Mouse (Mus musculus) thymus, adult 2 months (tissue): Measurements from ENCODE around the gene Fli1. TPM values are rescaled to one million over a fixed set of nuclear protein-coding genes. Genes with fewer than 3 reads are reported as not detected.

ENCODE experiments used
- DNase-seq: peaks from one replicate; pipeline ENCODE4 v3.0.0; 2021
- H3K27ac ChIP-seq: fragments of 200-500 bp; 2 replicates; pipeline ENCODE4 v1.5.1; 2012; ENCODE audit warnings: low read length, control low read depth; ENCODE audit not compliant: control insufficient read depth, insufficient read depth
- H3K27me3 ChIP-seq: fragments of 200-500 bp; 2 replicates; pipeline ENCODE4 v1.6.1; 2012; ENCODE audit warnings: mild to moderate bottlenecking, low read length, moderate library complexity, mixed read lengths; ENCODE audit not compliant: control insufficient read depth, insufficient read depth
- H3K36me3 ChIP-seq: fragments of 200-500 bp; 2 replicates; pipeline ENCODE4 v1.6.1; 2012; ENCODE audit warnings: mild to moderate bottlenecking, low read length, moderate library complexity; ENCODE audit not compliant: control insufficient read depth, insufficient read depth
- H3K4me1 ChIP-seq: fragments of 200-500 bp; replicated peaks from 2 replicates; pipeline ENCODE4 v1.6.1; 2012; ENCODE audit warnings: low read length; ENCODE audit not compliant: control insufficient read depth, insufficient read depth
- H3K4me3 ChIP-seq: fragments of 200-500 bp; 2 replicates; pipeline ENCODE4 v1.5.1; 2012; ENCODE audit warnings: mild to moderate bottlenecking, low read length, control low read depth, moderate library complexity; ENCODE audit not compliant: control insufficient read depth, insufficient read depth
- CTCF ChIP-seq: fragments of 200-500 bp; IDR thresholded peaks from 2 replicates; pipeline ENCODE4 v1.5.1; 2012; ENCODE audit warnings: mild to moderate bottlenecking, control low read depth, low read length, moderate library complexity, borderline replicate concordance; ENCODE audit not compliant: control insufficient read depth, poor library complexity, insufficient read depth; ENCODE audit errors: extremely low read depth
- POLR2A ChIP-seq: fragments of 200-500 bp; IDR thresholded peaks from 2 replicates; pipeline ENCODE4 v1.6.1; 2012; ENCODE audit warnings: mild to moderate bottlenecking, low read length, control low read depth, moderate library complexity; ENCODE audit not compliant: control insufficient read depth, poor library complexity, insufficient read depth; ENCODE audit errors: extremely low read depth
- WGBS: fragments of 180-500 bp; shearing (Covaris S2); methylation state at CpG from one replicate; pipeline ENCODE4 v1.1.7; 2018; 5-methylcytosine and 5-hydroxymethylcytosine counted together
- polyA plus RNA-seq: library from polyadenylated mRNA; depleted of rRNA; stranded (reverse); fragments of >200 nt; gene quantifications from 2 replicates; pipeline ENCODE4 v1.2.3, GENCODE M21; 2012; rRNA removed

Fli1 gene
- 28.5 and 33.9 TPM in 2 replicates for polyA plus RNA-seq

GRCm38 (mm10) chr9:32542212-32543039 lies at the start of gene Fli1:
Gene Fli1, minus strand, starts transcription at chr9:32542861.
- H3K4me1 ChIP-seq, result peaks cover 29% of the 10 kb centered on the region
- H3K27ac ChIP-seq, result peak within 1 kb of the TSS; percentile 91; the same call in 1 of the 2 replicates
- H3K36me3 ChIP-seq, result no peaks in the 10 kb centered on the region
- TF ChIP-seq POLR2A (no peak), CTCF (no peak)
- peak within 1 kb of the TSS; percentile 87 for H3K4me3 ChIP-seq
- H3K27me3 ChIP-seq, result 0 out of 2 replicates have a peak, but pooled peaks cover 4% of the 10 kb centered on the region
- peak; percentile 33 for DNase-seq
- under 1% methylated on average over 41 of the region's 41 CpGs for WGBS

GRCm38 (mm10) chr9:32591732-32592582 lies 49.3 kb upstream of the Fli1 start:
- Histone ChIP-seq H3K4me3 (peak overlapping the region; percentile 7; the same call in 1 of the 2 replicates), H3K27me3 (no peaks in the 10 kb centered on the region), H3K4me1 (peaks cover 45% of the 10 kb centered on the region), H3K27ac (peak overlapping the region; percentile 98), H3K36me3 (no peaks in the 10 kb centered on the region)
- TF ChIP-seq CTCF, result peak; percentile 33; the same call in 1 of the 2 replicates
- TF ChIP-seq POLR2A, result no peak
- DNase-seq, result peak; percentile 80
- WGBS, result 4% methylated on average over 14 of the region's 14 CpGs

DNA sequence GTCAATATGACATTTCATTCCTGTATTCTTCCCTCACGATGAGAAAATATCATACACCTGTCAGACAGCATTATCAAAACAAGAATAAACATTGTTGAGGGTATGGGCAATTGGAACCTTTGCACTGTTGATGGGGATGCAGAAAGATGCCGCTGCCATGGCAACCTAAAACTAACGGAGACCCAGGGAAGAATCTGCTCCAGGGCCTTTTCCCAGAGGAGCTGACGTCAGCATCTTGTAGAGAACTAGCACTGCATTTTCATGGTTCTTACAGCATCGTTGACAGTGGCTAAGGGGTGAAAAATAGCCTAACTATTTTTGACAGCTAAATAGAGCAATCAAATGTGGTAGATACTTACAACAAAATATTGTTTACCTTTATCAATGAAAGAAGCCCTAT lies 47.9 kb upstream of the Fli1 start:
- WGBS, result 94% methylated on average over 5 of the region's 5 CpGs
- H3K4me3 ChIP-seq, result no peak overlapping the region
- TF ChIP-seq CTCF (no peak), POLR2A (no peak)
- peaks cover 40% of the 10 kb centered on the region for H3K4me1 ChIP-seq
- H3K36me3 ChIP-seq, result no peaks in the 10 kb centered on the region
- DNase-seq, result no peak
- no peak overlapping the region for H3K27ac ChIP-seq
- H3K27me3 ChIP-seq, result no peaks in the 10 kb centered on the region

DNA sequence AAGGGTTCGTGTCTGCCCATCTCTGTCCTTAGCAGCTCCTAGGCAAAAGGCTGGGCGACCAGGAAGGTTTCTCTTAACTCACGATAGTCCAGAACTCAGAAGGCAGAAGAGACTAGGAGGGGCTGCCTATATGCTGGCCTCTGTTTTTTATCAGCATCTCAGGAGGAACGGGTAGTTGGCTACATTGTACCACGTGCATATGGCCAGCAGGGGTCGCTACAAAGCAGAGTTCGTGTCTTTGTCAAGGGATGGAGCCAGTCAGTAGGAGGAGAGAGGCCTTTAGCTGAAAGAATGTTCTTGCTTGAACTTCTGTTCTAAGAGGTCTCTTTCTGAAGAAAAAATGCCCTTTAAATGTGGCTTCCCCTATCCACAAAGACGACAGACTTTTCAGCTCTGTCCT lies 47.2 kb upstream of the Fli1 start:
- Histone ChIP-seq H3K36me3 (no peaks in the 10 kb centered on the region), H3K27ac (no peak overlapping the region), H3K4me1 (peaks cover 35% of the 10 kb centered on the region), H3K4me3 (no peak overlapping the region), H3K27me3 (no peaks in the 10 kb centered on the region)
- WGBS, result 10% methylated on average over 8 of the region's 8 CpGs
- DNase-seq, result peak; percentile 90
- TF ChIP-seq POLR2A, result no peak
- TF ChIP-seq CTCF, result no peak

DNA sequence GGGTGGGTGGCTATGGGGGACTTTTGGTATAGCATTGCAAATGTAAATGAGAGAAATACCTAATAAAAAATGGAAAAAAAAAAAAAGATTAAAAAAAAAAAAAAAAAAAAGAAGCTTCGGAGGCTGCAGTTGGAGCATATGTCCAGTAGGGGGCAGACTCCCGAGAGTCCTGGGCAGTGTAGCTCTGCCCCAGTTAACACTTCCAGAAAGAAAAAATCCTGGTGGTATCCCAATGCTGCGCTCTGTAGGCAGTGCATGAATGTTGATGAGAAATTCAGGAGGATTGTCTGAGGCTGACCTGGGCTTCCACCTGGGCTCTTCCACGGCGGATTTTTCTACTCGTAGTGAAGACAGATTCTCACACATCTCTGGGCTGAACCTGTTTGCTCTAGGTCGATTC lies 42.7 kb upstream of the Fli1 start:
- peak; percentile 47 for DNase-seq
- Histone ChIP-seq H3K36me3 (no peaks in the 10 kb centered on the region), H3K27ac (no peak overlapping the region), H3K27me3 (no peaks in the 10 kb centered on the region; the same call in 1 of the 2 replicates), H3K4me3 (no peak overlapping the region), H3K4me1 (peaks cover 17% of the 10 kb centered on the region)
- TF ChIP-seq CTCF (peak; percentile 28; the same call in 1 of the 2 replicates), POLR2A (no peak)
- WGBS, result 58% methylated on average over 7 of the region's 7 CpGs

GRCm38 (mm10) chr9:32583905-32584304 lies 41.2 kb upstream of the Fli1 start:
- DNase-seq, result no peak
- peaks cover 13% of the 10 kb centered on the region for H3K4me1 ChIP-seq
- no peaks in the 10 kb centered on the region for H3K36me3 ChIP-seq
- no peaks in the 10 kb centered on the region; the same call in 1 of the 2 replicates for H3K27me3 ChIP-seq
- H3K4me3 ChIP-seq, result no peak overlapping the region
- no peak overlapping the region for H3K27ac ChIP-seq
- WGBS, result 95% methylated on average over 6 of the region's 6 CpGs
- TF ChIP-seq CTCF (no peak), POLR2A (no peak)
